Mouse (Mus musculus) T-helper 1 cell (primary cell): Measurements from ENCODE around the gene Trp63.

Experiments
- in situ Hi-C: fragments of 300-600 bp; cut with MboI, MseI; formaldehyde crosslinking; loops from one replicate; pipeline ENCODE4 v1.15.1; 2025; ENCODE audit warnings: high pct_unique_total_duplicates

The Trp63 gene

DNA sequence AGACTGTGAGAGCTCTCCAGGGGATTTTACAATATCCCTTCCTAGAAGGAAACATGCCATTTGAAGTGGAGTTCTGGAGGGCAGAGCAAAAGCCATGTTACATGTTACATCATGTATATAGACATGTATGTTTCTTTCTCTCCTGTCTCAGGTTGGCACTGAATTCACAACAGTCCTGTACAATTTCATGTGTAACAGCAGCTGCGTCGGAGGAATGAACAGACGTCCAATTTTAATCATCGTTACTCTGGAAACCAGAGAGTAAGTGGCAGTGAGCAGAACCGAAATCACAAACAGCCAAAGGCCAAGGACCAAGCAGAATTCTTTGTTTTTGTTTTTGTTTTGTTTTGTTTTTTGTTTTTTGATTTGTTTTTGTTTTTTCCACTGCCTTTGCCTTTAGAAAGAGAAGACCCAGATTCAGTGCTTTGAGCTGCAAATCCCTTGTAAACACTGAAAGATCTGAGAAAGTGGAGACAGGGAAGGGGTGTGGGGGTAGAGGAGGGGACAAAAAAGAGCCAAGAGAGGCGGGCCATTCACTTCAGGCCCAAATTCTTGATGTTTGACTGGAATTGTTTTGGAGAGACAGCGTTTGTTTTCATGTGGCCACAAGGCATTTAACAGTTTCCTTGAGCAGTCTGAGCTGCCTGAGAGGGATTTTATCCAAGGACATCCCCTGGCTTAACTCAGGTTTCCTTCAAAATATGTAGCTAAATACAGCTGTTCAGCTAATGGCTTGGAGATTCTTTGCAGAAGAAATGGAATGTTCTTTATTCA lies 181.7 kb downstream of the Trp63 start:
- in situ Hi-C loops: no loop called here

DNA sequence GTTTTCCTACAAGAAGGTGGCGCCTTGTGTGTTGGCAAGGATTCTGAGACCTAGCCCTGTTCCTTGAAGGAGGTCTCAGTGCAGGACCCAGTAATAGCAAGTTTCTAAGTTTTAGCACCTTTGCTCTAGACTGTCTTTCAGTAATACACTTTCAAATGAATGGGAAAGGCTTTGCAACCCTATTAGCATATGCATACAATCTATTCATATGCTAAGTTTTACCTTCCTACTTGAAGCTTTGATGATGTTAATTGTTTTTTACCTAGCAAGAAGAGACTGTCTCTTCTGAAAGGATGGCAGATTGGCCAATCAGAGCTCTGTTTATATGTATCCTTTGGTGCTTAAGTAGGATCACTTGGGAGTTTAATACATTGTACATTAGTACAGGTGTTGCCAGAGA lies 187.9 kb downstream of the Trp63 start:
- in situ Hi-C loops: no loop called here

DNA sequence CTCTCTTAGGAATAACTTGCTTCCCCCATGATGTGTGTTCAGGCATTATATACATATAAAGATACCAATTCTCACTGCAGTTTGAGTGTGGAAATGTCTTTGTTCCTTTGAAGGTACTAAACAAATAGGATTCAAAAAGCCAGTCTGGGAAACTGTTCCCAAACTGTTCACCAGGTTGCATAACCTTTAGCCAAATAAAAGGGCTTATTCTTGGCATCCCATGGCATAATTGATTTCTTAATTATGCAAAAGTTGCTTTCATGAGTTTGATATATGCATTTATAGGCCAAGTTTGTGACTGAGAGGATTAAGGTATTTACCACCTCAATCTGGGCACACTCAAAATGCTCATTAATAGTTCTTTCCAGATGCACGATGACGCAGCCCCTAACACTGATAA lies 192.1 kb downstream of the Trp63 start:
- in situ Hi-C loops: no loop called here

DNA sequence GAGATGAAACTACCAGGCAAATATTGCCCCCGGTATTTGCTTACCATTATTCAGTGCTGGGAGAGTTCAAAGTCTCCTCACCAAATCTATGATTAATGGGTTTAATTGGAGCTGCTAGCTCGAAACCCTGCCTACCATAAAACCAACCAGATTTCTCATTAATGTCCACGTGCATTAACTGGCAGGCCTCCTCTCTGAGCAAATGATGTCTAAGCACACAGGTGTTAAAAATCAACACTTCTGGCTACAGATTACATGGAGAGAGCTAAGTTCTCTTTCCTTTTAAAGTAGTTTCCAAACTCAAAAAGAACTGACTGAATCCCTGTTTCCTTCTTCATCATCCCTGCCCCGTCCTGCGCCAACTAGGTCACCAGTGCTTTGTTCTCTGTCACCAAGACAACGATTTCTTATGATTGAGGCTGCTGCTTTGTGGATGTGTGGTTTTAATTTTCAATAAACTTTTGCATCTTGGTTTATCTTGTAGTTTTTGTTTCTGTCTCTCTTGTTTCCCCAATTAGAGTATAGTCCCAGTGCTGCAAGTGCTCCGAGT lies 193.9 kb downstream of the Trp63 start:
- in situ Hi-C loops: no loop called here

DNA sequence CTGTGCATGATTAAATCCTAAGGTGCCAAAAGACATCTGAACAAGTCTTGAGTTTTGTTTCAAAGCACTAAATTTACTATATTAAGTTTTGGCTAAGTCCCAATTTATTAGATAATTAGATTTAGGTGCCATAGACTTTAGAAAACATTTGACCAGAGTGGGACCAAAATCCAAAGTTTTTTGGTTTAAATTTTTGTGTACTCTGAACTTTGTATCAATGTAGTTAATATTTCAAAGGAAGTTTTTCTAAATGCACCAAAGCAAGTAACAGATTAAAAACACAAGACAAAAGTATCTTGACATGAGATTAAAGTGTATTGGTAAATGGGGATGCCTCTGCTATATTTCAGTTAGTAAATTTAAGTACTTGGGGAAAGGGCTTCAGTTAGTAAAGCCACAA lies 194.6 kb downstream of the Trp63 start:
- in situ Hi-C loops: no loop called here

DNA sequence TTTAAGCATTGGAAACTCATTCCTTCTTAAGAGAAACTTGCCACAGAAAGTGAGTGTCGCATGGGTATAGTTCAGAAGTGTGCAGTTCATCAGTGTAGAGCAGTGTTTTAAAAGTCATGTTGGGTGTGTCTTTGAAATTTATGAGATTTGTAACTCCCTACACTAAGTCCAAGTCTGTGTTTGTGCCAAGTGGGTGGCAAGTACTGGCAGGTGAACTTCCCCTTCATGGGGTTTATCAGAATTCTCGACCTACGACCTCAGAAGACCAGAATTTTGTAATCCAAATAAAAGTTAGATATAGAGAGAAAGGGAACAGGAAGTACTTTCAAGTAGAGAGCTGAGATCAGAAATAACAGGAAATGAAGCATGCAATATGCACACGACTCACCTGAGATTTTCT lies 215.5 kb downstream of the Trp63 start:
- in situ Hi-C loops: no loop called here

DNA sequence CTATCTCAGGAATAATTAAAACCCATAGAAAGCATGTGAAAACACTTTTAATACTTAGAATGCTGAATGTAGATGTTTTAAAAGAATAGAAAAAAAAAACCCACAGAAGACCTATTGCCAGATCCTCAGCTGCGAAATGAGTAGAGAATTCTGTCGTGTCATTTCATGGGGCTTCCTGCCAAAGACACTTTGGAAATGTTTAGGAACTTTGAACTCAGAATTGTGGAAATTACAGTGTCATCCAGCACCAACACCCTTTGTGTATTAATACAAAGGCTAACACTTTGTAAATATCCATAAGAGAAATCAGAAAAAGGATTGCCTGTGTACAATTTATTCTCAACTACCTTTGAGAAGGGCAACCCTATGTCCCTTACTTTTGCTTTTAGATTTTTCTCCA lies 216.1 kb downstream of the Trp63 start:
- in situ Hi-C loops: no loop called here

DNA sequence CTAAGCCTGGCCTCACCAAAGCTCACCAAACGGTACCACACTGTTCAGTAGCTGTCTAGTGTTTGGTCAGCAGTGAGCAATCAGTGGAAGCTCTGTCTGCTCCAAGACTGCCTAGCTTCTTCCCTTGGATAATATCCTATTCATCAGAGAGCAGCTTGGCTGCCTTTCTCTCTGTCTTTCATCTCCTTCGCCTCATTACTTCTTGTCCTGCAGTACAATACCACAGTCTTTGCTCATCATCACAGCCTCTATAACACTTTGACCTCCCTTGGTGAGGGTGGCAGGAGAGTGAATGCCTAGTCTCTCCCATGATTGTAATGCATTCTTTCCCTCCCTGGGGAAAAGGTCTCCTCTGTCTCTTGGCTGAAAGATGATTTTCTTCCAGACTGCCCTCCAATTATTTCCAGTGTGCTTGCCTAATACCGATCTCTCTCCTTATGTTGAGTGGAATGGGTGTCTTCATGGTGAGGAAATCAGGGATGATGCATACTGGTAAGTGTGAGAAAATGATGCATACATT lies 216.9 kb downstream of the Trp63 start:
- in situ Hi-C loops: no loop called here

DNA sequence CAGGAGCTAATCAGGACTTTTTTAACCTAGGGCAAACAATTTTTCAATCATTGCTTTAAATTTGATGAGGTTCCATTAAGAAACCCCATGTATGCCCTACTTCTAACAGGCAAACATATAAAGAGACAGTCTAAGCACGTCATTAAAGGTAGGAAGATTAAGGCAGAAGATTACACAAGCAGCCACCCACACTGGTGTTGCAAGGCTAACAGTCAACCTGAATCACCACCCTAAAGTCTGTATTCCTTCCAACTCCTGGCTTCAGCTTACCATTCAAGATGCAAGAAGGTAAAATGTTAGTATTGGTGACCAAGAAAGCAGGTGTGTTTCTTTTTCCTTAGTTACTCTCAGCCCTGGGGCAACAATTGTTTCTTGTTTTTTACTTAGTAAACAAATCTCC lies 228.6 kb downstream of the Trp63 start:
- in situ Hi-C loops: no loop called here

DNA sequence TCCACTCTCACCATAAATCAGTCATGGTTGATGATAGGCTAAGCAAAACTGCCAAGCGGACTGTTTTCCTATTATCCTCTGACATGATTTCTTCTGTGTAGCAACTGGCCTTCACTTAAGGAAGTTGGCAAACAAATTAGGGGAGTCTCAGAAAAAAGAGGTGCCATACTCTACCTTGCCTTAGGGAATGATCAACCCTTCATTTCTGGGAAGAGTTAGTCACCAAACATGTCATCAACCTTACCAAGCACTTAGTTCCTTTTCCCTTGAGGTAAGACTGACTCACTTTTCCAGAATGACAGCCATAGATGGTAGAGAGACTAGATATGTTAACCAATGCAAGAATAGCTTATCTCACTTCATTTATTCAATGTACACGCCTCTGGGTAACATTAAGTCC lies 250.6 kb downstream of the Trp63 start:
- in situ Hi-C loops: no loop called here
